Mouse (Mus musculus) liver, embryonic 12.5 days (tissue): ENCODE data around the gene Gns. TPM values are rescaled to one million over a fixed set of nuclear protein-coding genes. Genes with fewer than 3 reads are reported as not detected.
"Not testable (repeated sequence)": the region's sequence is repeated elsewhere in the genome, so short reads cannot be mapped to it uniquely, and the experiment has no call there.

Source experiments
- ATAC-seq: fragments of 200-750 bp; cut with Nextera tagmentation; 2 replicates; pipeline ENCODE4 v1.8.0; 2017; ENCODE audit warnings: moderate number of reproducible peaks, mild to moderate bottlenecking, moderate library complexity
- H3K27ac ChIP-seq: fragments of 300-500 bp; sonication (generic); 2 replicates; pipeline ENCODE4 v1.5.1; 2016; ENCODE audit warnings: mild to moderate bottlenecking
- H3K27me3 ChIP-seq: fragments of 300-500 bp; sonication (generic); replicated peaks from 2 replicates; pipeline ENCODE4 v1.6.1; 2016; ENCODE audit warnings: mild to moderate bottlenecking, moderate library complexity
- H3K36me3 ChIP-seq: fragments of 300-500 bp; sonication (generic); 2 replicates; pipeline ENCODE4 v1.6.1; 2016; ENCODE audit warnings: mild to moderate bottlenecking, moderate library complexity
- H3K4me1 ChIP-seq: fragments of 300-500 bp; sonication (generic); 2 replicates; pipeline ENCODE4 v1.6.1; 2016
- H3K4me2 ChIP-seq: fragments of 300-500 bp; sonication (generic); 2 replicates; pipeline ENCODE4 v1.6.1; 2016; ENCODE audit warnings: mild to moderate bottlenecking, moderate library complexity
- H3K4me3 ChIP-seq: fragments of 300-500 bp; sonication (generic); 2 replicates; pipeline ENCODE4 v1.5.1; 2016; ENCODE audit warnings: mild to moderate bottlenecking, moderate library complexity
- H3K9ac ChIP-seq: fragments of 300-500 bp; sonication (generic); 2 replicates; pipeline ENCODE4 v1.6.1; 2016; ENCODE audit warnings: mild to moderate bottlenecking, moderate library complexity
- H3K9me3 ChIP-seq: fragments of 300-500 bp; sonication (generic); replicated peaks from 2 replicates; pipeline ENCODE4 v1.6.1; 2016; ENCODE audit warnings: mild to moderate bottlenecking, moderate library complexity
- WGBS: fragments of 180-500 bp; shearing (Covaris S2); methylation state at CpG from one replicate; pipeline ENCODE4 v1.1.7; 2016; ENCODE audit not compliant: insufficient replicate concordance; 5-methylcytosine and 5-hydroxymethylcytosine counted together
- polyA plus RNA-seq: library from polyadenylated mRNA; unstranded; fragments of >200 nt; fragmentation: Nextera tagmentation; extraction: Ambion mirVana; gene quantifications from 2 replicates; pipeline ENCODE4 v1.2.1, GENCODE M21; 2016

Gns gene
- 20.0 and 20.3 TPM in 2 replicates for polyA plus RNA-seq

GRCm38 (mm10) chr10:121364801-121365564, at the start of gene Gns:
Gene Gns (plus strand): TSS chr10:121365090.
- WGBS, result under 1% methylated on average over 68 of the region's 72 CpGs
- H3K27me3 ChIP-seq, result no peaks in the 10 kb centered on the region
- peak within 1 kb of the TSS; percentile 98 for H3K4me2 ChIP-seq
- peak within 1 kb of the TSS; percentile 89 for H3K4me3 ChIP-seq
- H3K27ac ChIP-seq, result peak within 1 kb of the TSS; percentile 74
- peaks cover 9% of the 10 kb centered on the region for H3K36me3 ChIP-seq
- no peaks in the 10 kb centered on the region for H3K9me3 ChIP-seq
- peak; percentile 93 for ATAC-seq
- peaks cover 43% of the 10 kb centered on the region for H3K4me1 ChIP-seq
- H3K9ac ChIP-seq, result peak within 1 kb of the TSS; percentile 85

- peak overlapping the region; percentile 28 for H3K4me2 ChIP-seq
- H3K9ac ChIP-seq, result no peak overlapping the region
- no peak overlapping the region for H3K27ac ChIP-seq
- H3K9me3 ChIP-seq, result no peaks in the 10 kb centered on the region
- WGBS, result 22% methylated on average over 27 of the region's 27 CpGs
- H3K36me3 ChIP-seq, result no peaks in the 10 kb centered on the region
- no peak overlapping the region for H3K4me3 ChIP-seq
- no peak for ATAC-seq
- peaks cover 6% of the 10 kb centered on the region; the same call in 1 of the 2 replicates for H3K4me1 ChIP-seq
- H3K27me3 ChIP-seq, result peaks cover 54% of the 10 kb centered on the region
Observed at GRCm38 (mm10) chr10:121315321-121316283, 49.3 kb upstream of the Gns start.

GRCm38 (mm10) chr10:121316361-121316760, 48.5 kb upstream of the Gns start:
- no peak for ATAC-seq
- H3K27ac ChIP-seq, result no peak overlapping the region
- H3K4me2 ChIP-seq, result no peak overlapping the region
- H3K4me3 ChIP-seq, result no peak overlapping the region
- H3K27me3 ChIP-seq, result peaks cover 47% of the 10 kb centered on the region
- 36% methylated on average over 10 of the region's 10 CpGs for WGBS
- H3K4me1 ChIP-seq, result no peaks in the 10 kb centered on the region
- H3K9me3 ChIP-seq, result no peaks in the 10 kb centered on the region
- no peaks in the 10 kb centered on the region for H3K36me3 ChIP-seq
- no peak overlapping the region for H3K9ac ChIP-seq

GRCm38 (mm10) chr10:121318397-121318950, 46.4 kb upstream of the Gns start:
- no peak overlapping the region for H3K4me2 ChIP-seq
- no peak overlapping the region for H3K4me3 ChIP-seq
- H3K36me3 ChIP-seq, result no peaks in the 10 kb centered on the region
- ATAC-seq, result no peak
- WGBS, result 73% methylated on average over 7 of the region's 7 CpGs
- H3K4me1 ChIP-seq, result no peaks in the 10 kb centered on the region
- no peak overlapping the region for H3K9ac ChIP-seq
- peaks cover 27% of the 10 kb centered on the region for H3K27me3 ChIP-seq
- H3K9me3 ChIP-seq, result no peaks in the 10 kb centered on the region
- H3K27ac ChIP-seq, result no peak overlapping the region

- Histone ChIP-seq H3K36me3 (no peaks in the 10 kb centered on the region), H3K4me2 (no peak overlapping the region), H3K9ac (no peak overlapping the region), H3K27ac (no peak overlapping the region), H3K27me3 (no peaks in the 10 kb centered on the region), H3K4me3 (no peak overlapping the region), H3K4me1 (no peaks in the 10 kb centered on the region), H3K9me3 (0 out of 2 replicates have a peak, but pooled peaks cover 4% of the 10 kb centered on the region)
- ATAC-seq, result no peak
- 69% methylated on average over 7 of the region's 7 CpGs for WGBS
Observed at GRCm38 (mm10) chr10:121323493-121323892, 41.4 kb upstream of the Gns start.

- H3K27me3 ChIP-seq, result no peaks in the 10 kb centered on the region
- H3K27ac ChIP-seq, result no peak overlapping the region
- no peaks in the 10 kb centered on the region for H3K36me3 ChIP-seq
- no peaks in the 10 kb centered on the region for H3K4me1 ChIP-seq
- H3K4me3 ChIP-seq, result no peak overlapping the region
- 0 out of 2 replicates have a peak, but pooled peaks cover 4% of the 10 kb centered on the region for H3K9me3 ChIP-seq
- H3K4me2 ChIP-seq, result no peak overlapping the region
- H3K9ac ChIP-seq, result no peak overlapping the region
- no peak for ATAC-seq
Observed at GRCm38 (mm10) chr10:121326167-121326566, 38.7 kb upstream of the Gns start.

- no peak for ATAC-seq
- 51% methylated on average over 4 of the region's 4 CpGs for WGBS
- no peaks in the 10 kb centered on the region for H3K36me3 ChIP-seq
Observed at GRCm38 (mm10) chr10:121329586-121329985, 35.3 kb upstream of the Gns start.

GRCm38 (mm10) chr10:121330940-121331339, 34.0 kb upstream of the Gns start:
- no peak for ATAC-seq
- whole genome bisulfite sequencing, result 5% methylated on average over 7 of the region's 7 CpGs
- H3K36me3 ChIP-seq, result no peaks in the 10 kb centered on the region
- H3K9ac ChIP-seq, result no peak overlapping the region
- H3K27ac ChIP-seq, result no peak overlapping the region
- no peak overlapping the region for H3K4me2 ChIP-seq
- no peak overlapping the region for H3K4me3 ChIP-seq
- no peaks in the 10 kb centered on the region for H3K27me3 ChIP-seq
- 0 out of 2 replicates have a peak, but pooled peaks cover 3% of the 10 kb centered on the region for H3K9me3 ChIP-seq
- no peaks in the 10 kb centered on the region for H3K4me1 ChIP-seq

More at GRCm38 (mm10) chr10:121329586-121329985, 35.3 kb upstream of the Gns start:
- no peak overlapping the region for H3K27ac ChIP-seq
- 0 out of 2 replicates have a peak, but pooled peaks cover 4% of the 10 kb centered on the region for H3K9me3 ChIP-seq
- H3K4me1 ChIP-seq, result no peaks in the 10 kb centered on the region
- no peaks in the 10 kb centered on the region for H3K27me3 ChIP-seq
- no peak overlapping the region for H3K4me3 ChIP-seq
- H3K9ac ChIP-seq, result no peak overlapping the region
- no peak overlapping the region for H3K4me2 ChIP-seq

GRCm38 (mm10) chr10:121334576-121334975, 30.3 kb upstream of the Gns start:
- H3K4me3 ChIP-seq, result no peak overlapping the region
- no peak for ATAC-seq
- WGBS, result 67% methylated on average over 3 of the region's 3 CpGs

GRCm38 (mm10) chr10:121336536-121336935, 28.4 kb upstream of the Gns start:
- H3K9me3 ChIP-seq, H3K36me3 ChIP-seq, H3K4me3 ChIP-seq, H3K27me3 ChIP-seq, H3K9ac ChIP-seq, H3K4me1 ChIP-seq, H3K27ac ChIP-seq, ATAC-seq: not testable (repeated sequence)
- WGBS, result 52% methylated on average over 14 of the region's 14 CpGs
- H3K4me2 ChIP-seq, result peak overlapping the region; percentile 22; the same call in 1 of the 2 replicates

More at GRCm38 (mm10) chr10:121334576-121334975, 30.3 kb upstream of the Gns start:
- H3K36me3 ChIP-seq, result no peaks in the 10 kb centered on the region
- H3K9me3 ChIP-seq, result no peaks in the 10 kb centered on the region
- no peak overlapping the region for H3K4me2 ChIP-seq
- no peak overlapping the region for H3K27ac ChIP-seq
- H3K4me1 ChIP-seq, result no peaks in the 10 kb centered on the region
- no peaks in the 10 kb centered on the region for H3K27me3 ChIP-seq
- no peak overlapping the region for H3K9ac ChIP-seq

- no peaks in the 10 kb centered on the region for H3K36me3 ChIP-seq
- H3K27me3 ChIP-seq, result 0 out of 2 replicates have a peak, but pooled peaks cover 3% of the 10 kb centered on the region
- no peak overlapping the region for H3K4me3 ChIP-seq
- no peak overlapping the region for H3K27ac ChIP-seq
- H3K9ac ChIP-seq, result no peak overlapping the region
- whole genome bisulfite sequencing, result 73% methylated on average over 10 of the region's 11 CpGs
- H3K4me2 ChIP-seq, result no peak overlapping the region
- H3K4me1 ChIP-seq, result no peaks in the 10 kb centered on the region
- no peaks in the 10 kb centered on the region for H3K9me3 ChIP-seq
- no peak for ATAC-seq
Observed at GRCm38 (mm10) chr10:121340754-121341593, 23.9 kb upstream of the Gns start.
